Mouse (Mus musculus): ENCODE results near the gene Olfr91. TPM values are rescaled to one million over a fixed set of nuclear protein-coding genes. Genes with fewer than 3 reads are reported as not detected.

Olfr91 gene
- polyA plus RNA-seq (2012; ENCODE audit: low replicate concordance) = not detected in 2 replicates

GRCm38 (mm10) chr17:37098178-37098577 lies at the start of gene Olfr91:
Olfr91 (minus strand) TSS chr17:37098278.

GRCm38 (mm10) chr17:37119988-37120387 lies 21.9 kb upstream of the Olfr91 start, which contains the start of gene Olfr92:
Olfr92 (minus strand) TSS chr17:37120088.

GRCm38 (mm10) chr17:37088399-37088798 lies 9.7 kb downstream of the Olfr91 start, which contains the start of gene Olfr90:
Olfr90 (minus strand) TSS chr17:37088499.

GRCm38 (mm10) chr17:37045611-37046311 lies 52.3 kb downstream of the Olfr91 start, which contains the start of gene Gabbr1:
Gabbr1 (plus strand) TSS chr17:37045966.

Other genes with a start within 250 kb of the Olfr91 start
- gene Trim15, start 231.1 kb downstream of the Olfr91 start, polyA plus RNA-seq (2012; ENCODE audit: low replicate concordance) = 0.34 and 0.50 TPM in 2 replicates
- gene Trim10, start 228.7 kb downstream of the Olfr91 start, polyA plus RNA-seq (2012; ENCODE audit: low replicate concordance) = 9.5 and 47.5 TPM in 2 replicates
- gene Trim40, start 208.2 kb downstream of the Olfr91 start, polyA plus RNA-seq (2012; ENCODE audit: low replicate concordance) = not detected in 2 replicates
- not detected in 2 replicates for gene Trim31, start 200.2 kb downstream of the Olfr91 start, polyA plus RNA-seq (2012; ENCODE audit: low replicate concordance)
- 0.11 TPM in 1 of 2 replicates, not detected in the other for gene Rnf39, start 155.4 kb downstream of the Olfr91 start, polyA plus RNA-seq (2012; ENCODE audit: low replicate concordance)
- 87.0 and 326 TPM in 2 replicates for gene Ppp1r11, start 146.5 kb downstream of the Olfr91 start, polyA plus RNA-seq (2012; ENCODE audit: low replicate concordance)
- 1.0 and 4.8 TPM in 2 replicates for gene Znrd1, start 139.7 kb downstream of the Olfr91 start, polyA plus RNA-seq (2012; ENCODE audit: low replicate concordance)
- 0.19 TPM in 1 of 2 replicates, not detected in the other for gene Znrd1as, start 139.7 kb downstream of the Olfr91 start, polyA plus RNA-seq (2012; ENCODE audit: low replicate concordance)
- gene 2410137M14Rik, start 117.0 kb downstream of the Olfr91 start, polyA plus RNA-seq (2012; ENCODE audit: low replicate concordance) = not detected in 2 replicates
- gene H2-M5, start 108.7 kb downstream of the Olfr91 start, polyA plus RNA-seq (2012; ENCODE audit: low replicate concordance) = 0.07 TPM in 1 of 2 replicates, not detected in the other
- gene Zfp57, start 97.1 kb downstream of the Olfr91 start, polyA plus RNA-seq (2012; ENCODE audit: low replicate concordance) = 0.12 and 0.82 TPM in 2 replicates
- not detected in 2 replicates for gene Mog, start 74.9 kb downstream of the Olfr91 start, polyA plus RNA-seq (2012; ENCODE audit: low replicate concordance)
- 15.3 and 37.9 TPM in 2 replicates for gene Gabbr1, start 52.3 kb downstream of the Olfr91 start, polyA plus RNA-seq (2012; ENCODE audit: low replicate concordance)
- gene Olfr90, start 9.8 kb downstream of the Olfr91 start, polyA plus RNA-seq (2012; ENCODE audit: low replicate concordance) = not detected in 2 replicates
- not detected in 2 replicates for gene Olfr92, start 21.8 kb upstream of the Olfr91 start, polyA plus RNA-seq (2012; ENCODE audit: low replicate concordance)
- gene Olfr93, start 63.2 kb upstream of the Olfr91 start, polyA plus RNA-seq (2012; ENCODE audit: low replicate concordance) = not detected in 2 replicates
- gene Ubd, start 95.6 kb upstream of the Olfr91 start, polyA plus RNA-seq (2012; ENCODE audit: low replicate concordance) = not detected in 2 replicates
- not detected in 2 replicates for gene Olfr94, start 102.7 kb upstream of the Olfr91 start, polyA plus RNA-seq (2012; ENCODE audit: low replicate concordance)
- gene Olfr95, start 114.8 kb upstream of the Olfr91 start, polyA plus RNA-seq (2012; ENCODE audit: low replicate concordance) = not detected in 2 replicates
- not detected in 2 replicates for gene Olfr96, start 121.9 kb upstream of the Olfr91 start, polyA plus RNA-seq (2012; ENCODE audit: low replicate concordance)
- not detected in 2 replicates for gene Olfr97, start 139.1 kb upstream of the Olfr91 start, polyA plus RNA-seq (2012; ENCODE audit: low replicate concordance)
- not detected in 2 replicates for gene Olfr98, start 165.5 kb upstream of the Olfr91 start, polyA plus RNA-seq (2012; ENCODE audit: low replicate concordance)
- 0.33 and 1.7 TPM in 2 replicates for gene H2-M3, start 171.9 kb upstream of the Olfr91 start, polyA plus RNA-seq (2012; ENCODE audit: low replicate concordance)
- not detected in 2 replicates for gene Olfr99, start 185.2 kb upstream of the Olfr91 start, polyA plus RNA-seq (2012; ENCODE audit: low replicate concordance)
- not detected in 2 replicates for gene Olfr101, start 206.0 kb upstream of the Olfr91 start, polyA plus RNA-seq (2012; ENCODE audit: low replicate concordance)
- not detected in 2 replicates for gene Olfr102, start 218.8 kb upstream of the Olfr91 start, polyA plus RNA-seq (2012; ENCODE audit: low replicate concordance)
- gene Olfr103, start 241.4 kb upstream of the Olfr91 start, polyA plus RNA-seq (2012; ENCODE audit: low replicate concordance) = not detected in 2 replicates

Measured in leukemia stem cell, adult 10-12 weeks (primary cell).